Mouse (Mus musculus) ES-Bruce4 (cell line): Measurements from ENCODE around the gene Glrx2.

ENCODE experiments used
- CTCF ChIP-seq: IDR thresholded peaks from one replicate; pipeline ENCODE4 v1.8.1; 2011; ENCODE audit warnings: low read depth, low read length
- EP300 ChIP-seq: IDR thresholded peaks from 2 replicates; pipeline ENCODE4 v1.6.1; 2011; ENCODE audit warnings: low read depth, low read length; ENCODE audit not compliant: insufficient read depth
- POLR2A ChIP-seq: IDR thresholded peaks from one replicate; pipeline ENCODE4 v1.8.1; 2011; ENCODE audit warnings: low read length; ENCODE audit not compliant: insufficient read depth

- TF ChIP-seq POLR2A: no peak
- no peak for TF ChIP-seq CTCF
- TF ChIP-seq EP300: no peak
These were observed 24.4 kb downstream of the Glrx2 start for GRCm38 (mm10) chr1:143740581-143740980.
